Mouse (Mus musculus): ENCODE measurements around the gene Dmbx1.
A peak's percentile ranks its signal among the peaks of the same experiment; 100 is the strongest.

Dmbx1 gene

DNA sequence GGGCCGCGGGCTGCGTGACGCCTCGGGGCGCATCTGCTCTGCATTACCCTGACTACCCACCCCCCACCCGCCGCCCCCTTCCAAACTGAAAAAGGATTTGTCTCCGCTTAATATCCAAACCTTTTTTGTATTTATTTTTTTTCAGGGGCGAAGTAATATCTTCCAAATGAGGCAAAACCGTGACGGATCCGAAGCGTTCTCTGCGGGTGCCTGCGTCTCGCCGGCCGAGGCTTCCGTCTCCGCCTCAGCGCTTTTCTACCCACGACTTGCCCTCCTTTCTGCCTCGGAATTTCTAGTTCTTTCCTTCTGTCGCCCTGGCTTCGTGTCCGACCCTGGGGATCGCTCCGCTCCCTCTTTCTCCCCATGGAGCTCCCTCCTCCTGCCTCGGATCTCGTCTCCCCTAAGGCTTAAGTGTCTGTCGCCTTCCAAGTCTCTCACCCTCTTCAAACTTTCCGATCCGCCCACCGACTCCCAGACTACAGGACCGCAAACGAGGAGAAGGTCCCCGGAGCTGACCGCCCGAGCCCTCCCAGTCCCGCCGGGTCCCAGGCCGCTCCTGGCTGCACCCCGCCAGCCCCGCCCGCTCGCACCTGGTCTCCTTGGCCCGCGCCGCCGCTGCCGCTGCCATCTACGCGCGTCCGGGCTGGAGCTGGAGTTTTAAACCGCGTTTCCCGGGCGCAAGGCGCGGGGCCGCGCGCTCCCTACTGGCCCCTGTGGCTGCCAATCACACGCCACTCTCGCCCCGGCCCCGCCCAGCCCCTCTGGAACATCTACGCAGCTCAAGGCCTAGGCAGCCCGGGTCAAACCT, at the start of gene Dmbx1:
TSS of gene Dmbx1 (minus strand) at position 632 of the 808 bp plus-strand sequence.
- peak; percentile 9 to 51 for DNase-seq

DNA sequence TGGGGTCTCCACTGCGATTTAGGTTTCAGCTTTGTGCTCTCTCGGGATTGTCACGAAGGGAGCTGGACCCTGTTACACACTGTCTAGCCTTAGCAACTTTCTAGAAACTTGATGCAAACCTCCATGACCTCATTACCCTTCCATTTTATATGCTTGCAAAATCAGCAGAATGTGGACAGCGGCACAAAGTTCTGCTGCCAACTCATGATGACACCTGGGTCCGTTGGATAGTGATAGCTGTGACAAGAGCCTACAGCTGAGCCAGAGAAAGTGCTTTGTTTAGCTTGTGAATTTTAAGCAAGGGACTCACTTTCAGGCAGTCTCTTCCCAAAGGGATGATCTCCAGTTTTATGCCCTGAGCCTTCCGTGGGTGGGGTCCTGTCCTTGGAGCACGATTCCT, 49.7 kb upstream of the Dmbx1 start:
- DNase-seq, result no peak

DNA sequence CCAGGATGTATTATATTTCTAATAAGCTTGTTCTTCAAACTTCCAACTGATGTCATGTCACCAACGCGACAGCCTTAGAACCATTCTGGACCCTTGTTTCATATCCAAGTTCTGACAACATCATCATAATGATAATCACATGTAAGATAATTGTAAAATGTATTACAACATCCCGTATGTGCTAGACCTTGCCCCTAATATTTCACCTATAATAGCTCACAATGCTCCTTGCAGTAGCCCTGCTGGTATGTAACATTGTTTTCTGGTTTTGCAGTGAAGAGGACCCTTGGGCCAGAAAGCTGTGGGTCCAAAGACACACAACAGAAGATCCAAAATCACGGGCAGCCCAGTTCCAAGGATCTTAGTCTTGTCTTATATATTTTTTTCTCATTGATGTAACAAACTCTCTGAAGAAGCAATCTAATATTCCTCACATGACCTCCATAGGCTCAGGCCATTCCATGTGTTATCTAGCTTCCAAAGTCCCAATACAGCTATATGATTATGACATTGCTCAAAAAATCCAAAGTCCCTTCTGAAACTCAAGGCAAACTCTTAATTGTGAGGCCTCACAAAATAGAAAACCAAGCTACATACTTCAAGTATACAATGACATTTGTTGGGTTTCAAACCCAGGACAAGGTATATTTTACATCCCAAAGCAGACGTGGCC, 48.3 kb upstream of the Dmbx1 start:
- DNase-seq, result no peak

DNA sequence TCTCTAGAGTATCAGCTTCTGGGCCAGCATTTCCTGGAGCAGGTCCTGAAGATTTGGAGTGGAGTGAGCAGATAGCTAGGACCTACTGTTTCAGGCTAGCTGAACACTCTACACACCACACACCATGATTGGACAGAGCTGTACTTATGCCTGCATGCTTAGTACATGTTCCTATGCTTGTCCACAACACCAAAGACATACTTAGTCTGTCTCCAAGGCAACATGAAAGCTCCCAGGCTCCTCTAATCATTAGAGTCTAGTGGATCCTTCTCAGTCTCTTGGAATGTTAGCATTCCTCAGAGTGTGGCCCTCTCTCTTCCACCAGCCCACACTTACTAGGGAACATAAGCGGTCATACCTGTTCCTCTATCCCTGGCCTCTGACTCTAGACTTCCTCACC, 47.7 kb upstream of the Dmbx1 start:
- no peak for DNase-seq

DNA sequence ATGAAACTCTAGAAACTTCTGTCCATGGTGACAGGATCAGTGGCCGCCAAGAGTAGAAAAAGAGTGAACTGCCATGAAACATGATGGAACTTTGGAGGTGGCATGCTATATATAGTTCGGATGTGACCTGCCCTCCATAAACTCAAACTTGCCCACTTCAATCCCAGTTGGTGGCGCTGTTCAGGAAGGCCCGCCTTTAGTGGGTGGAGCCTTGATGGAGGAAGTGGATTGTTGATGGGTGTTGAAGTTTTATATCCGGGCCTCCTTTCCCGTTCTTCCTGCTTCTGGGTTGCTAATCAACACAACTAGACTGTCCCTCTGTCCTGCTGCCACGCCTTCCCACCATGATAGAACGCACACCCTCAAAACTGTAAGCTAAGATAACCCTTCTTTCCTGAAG, 45.2 kb upstream of the Dmbx1 start:
- peak in 1 of 2 experiments; percentile 28 for DNase-seq

DNA sequence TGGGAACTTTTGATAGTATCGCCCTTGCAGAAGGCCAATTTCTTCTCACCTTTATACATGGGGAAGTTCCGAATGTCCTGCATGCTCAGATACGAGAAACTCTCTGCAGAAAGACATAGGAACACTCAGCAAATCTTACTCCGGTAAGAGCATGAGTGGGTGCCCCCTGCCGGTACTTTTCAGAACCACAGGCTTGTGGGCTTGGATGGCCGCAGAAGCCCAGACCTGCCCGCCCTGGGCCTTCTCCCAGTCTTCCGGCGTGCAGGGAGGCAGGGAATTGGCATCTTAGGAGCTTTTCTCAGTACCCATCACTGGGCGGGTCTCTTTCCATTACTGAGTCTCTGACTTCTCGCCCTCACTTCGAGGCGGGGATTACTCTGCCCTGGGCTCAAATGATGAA, 44.4 kb upstream of the Dmbx1 start:
- peak; percentile 84 to 95 for DNase-seq

DNA sequence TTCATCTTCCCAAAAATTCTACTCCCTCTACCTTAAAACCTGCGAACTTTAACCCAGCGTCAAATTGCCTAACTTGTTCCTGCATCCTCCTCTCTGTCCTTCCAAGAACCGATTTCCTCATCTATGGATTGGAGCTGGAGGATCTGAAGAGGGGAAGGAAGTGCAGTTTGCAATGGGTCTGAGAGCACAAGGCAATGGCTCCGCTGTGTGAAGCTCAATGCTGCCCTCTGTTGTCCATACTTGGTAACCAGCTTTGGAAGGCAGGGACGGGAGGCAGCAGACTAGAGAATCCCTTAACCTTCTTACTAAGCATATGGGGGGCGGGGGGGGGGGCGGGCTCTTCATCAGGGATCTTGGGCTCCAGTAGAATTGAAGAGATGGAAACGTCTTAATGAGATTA, 41.0 kb upstream of the Dmbx1 start:
- DNase-seq, result peak; percentile 63 to 84

DNA sequence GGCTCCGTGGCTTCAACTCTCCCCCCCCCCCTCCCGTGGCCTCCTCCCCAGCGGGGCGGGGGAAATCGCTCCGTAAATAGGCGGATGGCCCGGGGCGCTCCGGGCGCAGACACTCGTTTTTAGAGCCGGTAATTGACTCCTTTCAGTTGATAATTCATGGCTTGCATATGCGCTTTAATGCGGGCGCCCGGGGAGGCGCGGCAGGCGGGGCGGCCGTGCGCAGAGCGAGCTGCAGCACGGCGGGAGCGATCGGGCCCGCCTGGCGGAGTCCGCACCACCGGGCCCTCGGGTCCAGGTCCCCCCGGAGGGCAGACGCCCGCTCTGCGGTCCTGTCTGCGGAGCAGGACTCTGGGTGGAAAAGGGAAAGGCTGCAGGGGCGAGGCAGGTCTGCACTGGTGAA, 39.7 kb upstream of the Dmbx1 start:
- DNase-seq, result no peak

DNA sequence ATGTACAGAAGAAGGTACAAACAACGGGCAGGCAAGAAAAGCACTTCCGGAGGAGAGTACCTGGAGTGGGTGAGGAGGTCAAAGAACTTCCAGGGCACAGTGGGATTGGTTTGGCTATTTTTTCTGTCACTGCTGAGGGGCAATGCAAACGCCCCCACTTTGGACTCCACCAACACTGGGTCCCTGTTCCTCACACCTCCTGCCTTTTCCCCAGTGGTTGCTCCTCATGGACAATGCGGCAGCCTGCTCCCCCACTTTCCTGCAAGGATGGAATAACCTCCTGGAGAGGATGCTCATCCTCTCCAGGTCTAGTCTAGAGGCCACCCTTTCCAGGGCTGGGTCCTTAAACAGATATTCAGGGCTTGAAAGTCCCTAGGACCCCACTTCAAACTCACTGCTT, 39.2 kb upstream of the Dmbx1 start:
- no peak for DNase-seq

DNA sequence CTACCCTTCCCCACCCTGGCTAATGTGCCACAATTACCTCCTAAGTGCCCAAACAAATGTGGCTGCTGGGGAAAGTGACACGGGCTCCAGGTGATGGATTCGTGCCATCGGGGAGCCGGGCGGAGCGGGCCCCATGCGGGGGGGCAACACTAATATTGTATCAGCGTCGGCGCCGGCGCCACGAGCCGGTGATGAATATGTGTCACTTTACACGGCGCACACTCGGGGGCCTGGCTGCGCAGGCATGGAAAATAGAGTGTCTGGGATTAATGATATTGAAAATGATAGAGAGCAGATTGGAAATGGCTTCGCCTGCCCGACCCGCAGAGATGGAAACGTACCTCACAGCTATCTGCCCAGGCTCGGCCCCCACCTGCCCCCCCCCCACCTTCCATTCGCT, 32.8 kb upstream of the Dmbx1 start:
- no peak for DNase-seq

DNA sequence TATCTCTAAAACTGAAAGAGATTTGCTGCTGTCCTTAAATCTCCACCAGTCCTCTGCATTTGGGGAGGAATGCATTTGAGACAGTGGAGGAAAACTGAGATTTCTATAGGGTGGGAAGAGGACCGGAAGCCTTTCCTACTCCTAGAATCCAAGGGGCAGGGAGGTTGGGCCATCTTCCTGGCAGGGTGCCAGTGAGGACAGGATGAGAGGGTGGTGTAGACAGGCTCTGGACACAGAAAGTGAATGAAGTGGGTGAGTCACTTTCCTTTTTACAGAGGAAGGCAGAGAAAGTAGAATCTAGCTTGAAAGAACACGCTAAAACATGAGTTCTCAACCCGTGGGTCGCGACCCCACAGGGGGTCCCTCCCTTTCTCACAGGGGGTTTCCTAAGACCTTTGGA, 24.7 kb upstream of the Dmbx1 start:
- DNase-seq, result peak in 1 of 2 experiments; percentile 16

DNA sequence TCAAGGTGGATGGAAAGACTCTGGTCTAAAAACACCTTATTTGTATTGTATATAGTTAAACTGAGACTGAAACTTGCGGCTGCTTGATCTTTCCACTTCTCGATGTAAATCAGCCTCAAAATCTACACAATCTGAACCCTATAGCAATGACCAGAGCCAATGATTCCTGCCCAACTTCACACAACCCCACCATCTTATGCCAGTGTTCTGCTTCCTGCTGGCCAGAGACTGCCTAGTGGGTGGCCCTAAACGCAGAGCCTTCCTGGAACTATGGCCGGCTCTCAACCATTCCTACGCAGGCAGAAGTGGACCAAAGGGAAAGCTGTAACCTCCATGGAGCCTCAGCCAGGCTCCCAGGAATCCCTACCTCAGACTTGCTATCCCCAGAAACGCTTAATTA, 24.0 kb upstream of the Dmbx1 start:
- DNase-seq, result no peak

DNA sequence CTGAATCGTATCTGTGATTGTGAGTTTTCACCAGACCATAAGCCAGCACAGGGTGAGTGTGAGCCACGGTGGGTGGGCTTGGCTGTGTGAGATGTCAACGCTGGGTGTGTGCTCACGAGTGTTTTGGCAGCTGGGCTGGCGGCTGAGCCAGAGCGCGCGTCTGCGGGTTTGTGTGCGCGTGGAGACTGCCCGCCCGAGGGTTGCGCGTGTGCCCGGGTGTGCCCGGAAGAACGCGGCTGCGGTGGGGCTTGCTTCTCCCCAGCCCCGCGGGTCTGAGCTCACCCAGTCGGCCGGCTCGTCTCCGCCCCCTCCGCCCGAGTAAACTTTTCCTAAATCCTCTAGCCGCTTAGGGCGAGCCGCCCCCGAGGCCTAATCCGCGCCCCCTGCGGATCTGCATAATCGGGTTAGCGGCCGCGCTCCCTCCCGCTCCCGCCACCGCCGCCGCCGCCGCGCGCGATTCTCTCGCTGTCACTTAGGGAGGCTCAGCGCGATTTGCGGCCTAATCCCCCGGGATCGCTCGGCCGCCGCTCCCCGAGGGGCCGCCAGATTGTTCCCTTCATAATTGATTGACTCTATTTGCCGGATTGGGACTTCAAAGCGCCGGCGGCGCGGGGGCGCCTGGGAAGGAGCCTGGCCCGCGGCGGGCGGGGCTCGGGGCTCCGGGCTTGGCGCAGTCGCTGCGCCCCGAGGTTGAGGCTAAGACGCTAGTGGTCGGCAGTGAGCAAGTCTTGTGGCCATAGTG, 23.1 kb upstream of the Dmbx1 start:
- DNase-seq, result peak in 1 of 2 experiments; percentile 43

DNA sequence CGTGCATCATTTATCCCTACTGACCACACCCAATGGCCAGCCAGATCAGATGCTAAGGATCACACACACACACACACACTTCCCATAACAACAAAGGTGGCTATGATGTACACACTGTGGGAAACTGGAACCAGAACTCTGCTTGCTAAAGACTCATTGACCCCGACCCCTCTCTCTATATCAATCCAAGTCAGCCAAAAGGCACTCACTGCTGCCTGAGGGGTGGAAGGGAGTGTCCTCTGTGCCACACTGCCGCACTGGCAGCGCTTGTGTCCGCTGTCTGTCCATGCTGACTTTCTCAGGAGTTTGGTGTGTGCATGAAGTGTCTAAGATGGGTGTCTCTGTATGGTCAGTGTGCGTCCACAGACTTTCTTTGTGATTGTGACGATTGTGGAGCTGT, 22.3 kb upstream of the Dmbx1 start:
- no peak for DNase-seq

DNA sequence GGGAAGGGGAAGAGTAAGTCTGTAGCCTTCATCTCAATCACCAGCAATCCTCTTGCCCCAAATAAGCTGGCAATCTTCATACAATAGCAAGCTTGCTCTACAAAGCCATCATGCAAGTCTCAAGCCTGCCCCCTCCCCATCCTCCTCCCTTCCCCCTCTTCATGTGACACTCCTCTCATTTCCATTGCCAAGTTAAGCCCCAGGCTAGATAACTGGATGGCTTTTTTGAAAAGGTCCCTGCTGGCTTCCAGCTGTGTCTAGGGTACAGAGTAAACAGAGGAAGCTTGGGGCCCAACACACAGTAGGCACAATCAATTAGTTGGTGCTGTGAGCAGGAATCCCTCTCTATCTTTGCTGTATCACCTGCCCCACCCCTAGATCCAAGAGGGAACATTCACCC, 19.8 kb upstream of the Dmbx1 start:
- no peak for DNase-seq

DNA sequence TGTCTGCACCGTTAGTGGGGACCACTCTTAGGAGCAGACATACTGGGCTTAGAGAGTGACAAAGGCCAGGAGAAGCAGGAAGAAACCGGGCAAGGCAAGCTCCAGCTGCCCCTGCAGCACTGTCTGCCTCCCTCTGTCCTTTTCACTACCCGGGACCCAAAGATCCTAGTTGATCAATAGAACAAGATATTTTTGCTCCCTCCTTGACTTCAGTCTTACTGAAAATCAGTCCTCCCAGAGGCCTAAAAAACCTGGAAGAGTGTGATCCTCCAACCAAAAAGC, 15.7 kb upstream of the Dmbx1 start:
- DNase-seq, result no peak

DNA sequence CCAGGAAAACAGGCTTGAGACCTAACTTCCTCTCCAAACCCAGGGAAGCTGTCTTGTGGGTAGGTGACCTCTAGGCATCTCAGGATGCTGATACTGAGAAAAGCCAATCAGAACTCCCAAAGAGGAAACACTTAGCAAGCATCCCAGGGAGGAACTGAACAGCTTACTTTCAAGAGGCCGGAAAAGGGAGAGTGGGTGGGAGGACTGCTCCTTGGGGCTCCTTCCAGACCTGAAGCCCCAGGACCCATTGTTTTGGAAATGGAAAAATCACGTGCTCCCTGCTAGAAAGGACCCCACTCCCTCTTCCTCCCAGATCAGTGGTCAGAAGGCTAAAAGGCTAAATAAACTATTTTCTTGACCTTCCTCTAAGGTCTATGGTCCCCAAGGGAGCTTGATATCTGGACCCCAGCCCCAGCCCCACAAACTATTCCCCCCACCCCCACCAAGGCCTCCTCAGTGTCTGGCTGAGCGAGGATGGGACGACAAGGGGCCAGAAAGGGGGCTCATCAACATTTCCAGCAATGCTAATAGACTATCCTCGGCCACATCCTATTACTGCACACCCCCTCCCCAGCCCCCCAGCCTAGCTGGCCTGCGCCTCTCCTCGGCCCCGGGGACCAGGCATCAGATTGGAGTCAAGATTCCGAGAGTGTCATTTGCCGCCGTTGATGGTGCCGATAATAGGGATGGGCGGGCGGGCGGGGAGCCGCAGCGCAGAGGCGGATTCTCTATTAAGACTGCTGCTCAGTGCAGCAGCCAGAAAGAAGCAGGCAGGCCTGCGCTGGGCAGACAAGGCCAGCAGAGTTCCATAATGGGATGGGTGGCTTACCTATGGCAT, 15.1 kb upstream of the Dmbx1 start:
- DNase-seq, result no peak

DNA sequence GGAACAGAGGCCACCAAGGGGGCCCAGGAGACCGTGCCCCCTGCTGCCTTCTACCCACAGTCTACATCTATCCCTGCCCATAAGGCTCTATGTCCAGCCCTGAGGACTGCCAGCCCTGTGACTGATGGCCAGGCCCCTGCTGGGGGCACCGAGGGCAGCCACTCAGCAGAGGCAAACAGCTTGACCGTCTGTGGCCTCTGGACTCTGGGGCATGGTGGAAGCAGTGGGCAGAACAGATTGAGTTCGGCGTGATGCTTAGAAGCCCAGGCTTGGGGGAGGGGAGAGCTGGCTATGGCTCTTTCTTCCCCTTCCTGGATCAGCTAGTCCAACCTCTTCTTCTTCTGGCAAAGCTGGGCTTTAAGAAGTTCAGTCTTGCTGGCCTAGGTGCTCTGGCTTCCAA, 13.8 kb upstream of the Dmbx1 start:
- DNase-seq, result peak; percentile 54 to 62

DNA sequence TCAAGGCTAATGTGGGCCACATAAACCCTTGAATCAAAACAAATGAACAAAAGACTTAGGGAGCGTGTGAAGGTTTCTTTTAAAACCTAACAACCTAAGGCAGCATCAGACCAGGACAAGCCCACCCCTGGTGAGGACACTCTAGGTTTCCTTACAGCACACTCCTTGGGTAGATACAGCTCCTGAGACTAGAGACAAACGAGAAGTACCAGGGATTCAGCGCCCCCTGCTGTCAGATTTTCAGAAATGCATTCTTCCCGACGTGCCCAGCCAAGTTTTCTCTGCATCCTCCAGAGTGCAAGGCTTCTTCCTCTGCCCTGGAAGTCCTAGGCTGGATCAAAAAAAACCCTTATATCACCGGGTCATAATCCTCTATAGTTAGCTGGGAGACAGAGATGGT, 13.0 kb upstream of the Dmbx1 start:
- peak; percentile 28 to 79 for DNase-seq

DNA sequence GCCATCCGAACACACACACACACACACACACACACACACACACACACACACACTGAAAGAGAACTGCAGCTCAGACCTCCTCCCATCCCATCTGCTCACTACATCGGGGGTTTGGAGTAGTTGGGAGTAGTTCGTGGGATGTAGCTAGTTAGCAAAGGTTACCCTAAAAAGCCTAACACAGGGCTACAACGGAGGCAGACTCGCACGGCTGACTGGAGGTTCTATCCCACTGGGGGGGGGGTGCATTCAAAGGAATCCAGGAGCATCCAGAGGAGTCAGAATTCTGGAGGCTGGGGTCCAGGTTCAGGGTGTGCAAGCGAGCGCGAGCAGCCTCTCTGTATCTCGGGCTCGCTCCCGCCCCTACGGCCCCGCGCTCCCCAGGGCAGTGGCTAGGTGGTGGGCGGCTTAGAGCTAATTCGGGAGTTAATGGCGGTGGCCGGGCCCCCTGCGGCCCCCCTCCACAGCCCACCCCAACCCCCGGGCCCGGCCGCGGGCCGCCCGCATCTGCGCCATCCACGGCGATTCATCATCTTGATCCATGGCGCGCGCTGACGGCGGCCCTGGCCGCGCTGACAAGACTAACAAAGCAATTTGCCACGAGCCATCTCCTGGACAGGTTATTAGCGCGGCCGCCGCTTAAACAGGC, 4.1 kb upstream of the Dmbx1 start:
- DNase-seq, result no peak

DNA sequence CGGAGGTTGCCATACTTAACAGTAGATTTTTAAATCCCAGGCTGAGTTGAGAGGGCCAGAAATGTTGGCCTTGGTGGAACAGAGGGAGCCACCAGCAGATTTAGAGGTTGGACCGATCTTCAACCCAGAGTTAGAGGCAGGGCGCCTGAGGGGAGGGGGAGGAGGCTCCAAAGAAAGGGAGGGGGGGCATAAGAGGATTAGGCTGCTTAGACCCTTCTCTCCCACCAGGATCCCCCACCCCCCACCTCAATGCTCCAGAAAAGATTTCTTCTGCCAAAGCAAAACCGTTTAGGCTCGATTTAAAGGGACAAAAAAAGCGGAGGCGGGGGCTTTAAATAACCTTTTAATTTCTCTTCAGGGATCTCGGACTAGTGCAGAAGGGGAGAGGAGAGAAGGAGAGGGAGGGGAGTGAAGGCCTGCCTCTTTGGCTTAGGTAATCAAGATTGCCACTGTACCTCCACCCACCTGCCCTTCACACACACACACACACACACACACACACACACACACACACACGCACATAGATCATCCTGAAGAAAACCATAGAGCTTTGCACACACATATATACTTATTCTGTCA, 1.6 kb upstream of the Dmbx1 start:
- no peak for DNase-seq

DNA sequence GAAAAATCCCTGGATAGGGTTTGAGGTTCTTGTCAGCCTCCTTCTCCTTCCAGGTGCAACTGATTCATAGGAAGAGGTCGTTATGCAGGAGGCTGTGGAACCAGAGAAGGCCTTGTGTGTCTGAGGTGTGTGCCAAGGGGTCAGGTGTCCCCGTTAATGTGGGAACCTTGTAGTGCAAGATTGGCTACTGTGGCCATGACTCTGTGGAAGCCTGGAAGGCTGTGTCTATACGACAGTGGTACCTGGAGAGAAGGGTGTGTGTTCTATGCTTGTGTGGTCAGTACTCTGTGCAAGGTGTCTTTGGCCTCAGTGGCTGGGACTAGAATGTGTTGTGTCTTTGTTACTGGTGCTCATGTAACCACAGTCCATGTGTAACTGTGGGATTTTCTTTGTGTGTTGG, 955 bp upstream of the Dmbx1 start:
- DNase-seq, result no peak

Data from kidney, postnatal 36 days (tissue).